Mouse (Mus musculus): ENCODE data around the gene Bmpr1a. TPM values are rescaled to one million over a fixed set of nuclear protein-coding genes. Genes with fewer than 3 reads are reported as not detected.

Gene Bmpr1a
- polyA plus RNA-seq, 1 experiment from 2014 or later: 4.0 TPM

- 30% methylated on average over 1 of the region's 1 CpGs for WGBS (ENCODE audit: insufficient replicate concordance)
- Histone ChIP-seq H3K36me3 (replicated peaks) (no peaks in the 10 kb centered on the region), H3K4me1 (replicated peaks) (0 out of 2 replicates have a peak, but pooled peaks cover 3% of the 10 kb centered on the region), H3K9ac (no peak overlapping the region), H3K27me3 (peaks cover 7% of the 10 kb centered on the region; the same call in 1 of the 2 replicates), H3K4me3 (replicated peaks) (no peak overlapping the region), H3K4me2 (no peak overlapping the region), H3K9me3 (replicated peaks) (no peaks in the 10 kb centered on the region), H3K27ac (replicated peaks) (no peak overlapping the region)
- no peak for ATAC-seq (ENCODE audit: insufficient read depth)
Measured at GRCm38 (mm10) chr14:34490965-34491364, 12.2 kb downstream of the Bmpr1a start.

GRCm38 (mm10) chr14:34489928-34490327 lies 13.2 kb downstream of the Bmpr1a start:
- H3K36me3 ChIP-seq (replicated peaks): no peaks in the 10 kb centered on the region
- no peaks in the 10 kb centered on the region for H3K9me3 ChIP-seq (replicated peaks)
- H3K27me3 ChIP-seq: peaks cover 4% of the 10 kb centered on the region; the same call in 1 of the 2 replicates
- H3K27ac ChIP-seq (replicated peaks): peak overlapping the region; percentile 59; the same call in 1 of the 2 replicates
- 0 out of 2 replicates have a peak, but pooled peaks have one; percentile 49 for ATAC-seq (ENCODE audit: insufficient read depth)
- no peak overlapping the region for H3K9ac ChIP-seq
- H3K4me1 ChIP-seq (replicated peaks): 0 out of 2 replicates have a peak, but pooled peaks cover 3% of the 10 kb centered on the region
- peak overlapping the region; percentile 35; the same call in 1 of the 2 replicates for H3K4me2 ChIP-seq
- WGBS (ENCODE audit: insufficient replicate concordance): 34% methylated on average over 2 of the region's 2 CpGs
- H3K4me3 ChIP-seq (replicated peaks): no peak overlapping the region

- no peak overlapping the region for H3K27ac ChIP-seq (replicated peaks)
- H3K36me3 ChIP-seq (replicated peaks): no peaks in the 10 kb centered on the region
- no peaks in the 10 kb centered on the region for H3K9me3 ChIP-seq (replicated peaks)
- H3K9ac ChIP-seq: no peak overlapping the region
- H3K27me3 ChIP-seq: peaks cover 4% of the 10 kb centered on the region; the same call in 1 of the 2 replicates
- no peak overlapping the region for H3K4me2 ChIP-seq
- 0 out of 2 replicates have a peak, but pooled peaks cover 3% of the 10 kb centered on the region for H3K4me1 ChIP-seq (replicated peaks)
- no peak overlapping the region for H3K4me3 ChIP-seq (replicated peaks)
- no peak for ATAC-seq (ENCODE audit: insufficient read depth)
- 54% methylated on average over 8 of the region's 8 CpGs for WGBS (ENCODE audit: insufficient replicate concordance)
Measured at GRCm38 (mm10) chr14:34486169-34486568, 17.0 kb downstream of the Bmpr1a start.

GRCm38 (mm10) chr14:34483469-34484341 lies 19.4 kb downstream of the Bmpr1a start:
- H3K4me1 ChIP-seq (replicated peaks): no peaks in the 10 kb centered on the region
- H3K27me3 ChIP-seq: peaks cover under 1% of the 10 kb centered on the region; the same call in 1 of the 2 replicates
- no peak overlapping the region for H3K4me2 ChIP-seq
- no peaks in the 10 kb centered on the region for H3K36me3 ChIP-seq (replicated peaks)
- no peak overlapping the region for H3K9ac ChIP-seq
- no peak for ATAC-seq (ENCODE audit: insufficient read depth)
- no peak overlapping the region for H3K4me3 ChIP-seq (replicated peaks)
- H3K9me3 ChIP-seq (replicated peaks): no peaks in the 10 kb centered on the region
- no peak overlapping the region for H3K27ac ChIP-seq (replicated peaks)
- WGBS (ENCODE audit: insufficient replicate concordance): 66% methylated on average over 6 of the region's 6 CpGs

GRCm38 (mm10) chr14:34471591-34471990 lies 31.6 kb downstream of the Bmpr1a start:
- Histone ChIP-seq H3K27me3 (no peaks in the 10 kb centered on the region), H3K4me3 (replicated peaks) (no peak overlapping the region), H3K36me3 (replicated peaks) (no peaks in the 10 kb centered on the region), H3K9ac (no peak overlapping the region), H3K27ac (replicated peaks) (no peak overlapping the region), H3K4me1 (replicated peaks) (0 out of 2 replicates have a peak, but pooled peaks cover 5% of the 10 kb centered on the region), H3K9me3 (replicated peaks) (no peaks in the 10 kb centered on the region), H3K4me2 (no peak overlapping the region)
- no peak for ATAC-seq (ENCODE audit: insufficient read depth)

GRCm38 (mm10) chr14:34466291-34466690 lies 36.9 kb downstream of the Bmpr1a start:
- Histone ChIP-seq H3K4me3 (replicated peaks) (no peak overlapping the region), H3K9me3 (replicated peaks) (no peaks in the 10 kb centered on the region), H3K36me3 (replicated peaks) (no peaks in the 10 kb centered on the region), H3K27ac (replicated peaks) (no peak overlapping the region), H3K4me1 (replicated peaks) (no peaks in the 10 kb centered on the region), H3K27me3 (no peaks in the 10 kb centered on the region), H3K4me2 (no peak overlapping the region), H3K9ac (no peak overlapping the region)
- WGBS (ENCODE audit: insufficient replicate concordance): 49% methylated on average over 3 of the region's 3 CpGs
- no peak for ATAC-seq (ENCODE audit: insufficient read depth)

- no peaks in the 10 kb centered on the region for H3K9me3 ChIP-seq (replicated peaks)
- WGBS (ENCODE audit: insufficient replicate concordance): 72% methylated on average over 2 of the region's 2 CpGs
- H3K9ac ChIP-seq: no peak overlapping the region
- H3K4me3 ChIP-seq (replicated peaks): no peak overlapping the region
- no peak overlapping the region for H3K27ac ChIP-seq (replicated peaks)
- no peaks in the 10 kb centered on the region for H3K27me3 ChIP-seq
- H3K36me3 ChIP-seq (replicated peaks): no peaks in the 10 kb centered on the region
- ATAC-seq (ENCODE audit: insufficient read depth): no peak
- H3K4me2 ChIP-seq: no peak overlapping the region
- no peaks in the 10 kb centered on the region for H3K4me1 ChIP-seq (replicated peaks)
Measured at GRCm38 (mm10) chr14:34459386-34459785, 43.8 kb downstream of the Bmpr1a start.

GRCm38 (mm10) chr14:34458880-34459279 lies 44.3 kb downstream of the Bmpr1a start:
- no peak for ATAC-seq (ENCODE audit: insufficient read depth)
- no peaks in the 10 kb centered on the region for H3K27me3 ChIP-seq
- H3K27ac ChIP-seq (replicated peaks): no peak overlapping the region
- H3K36me3 ChIP-seq (replicated peaks): no peaks in the 10 kb centered on the region
- 48% methylated on average over 1 of the region's 1 CpGs for WGBS (ENCODE audit: insufficient replicate concordance)
- H3K9ac ChIP-seq: no peak overlapping the region
- no peak overlapping the region for H3K4me3 ChIP-seq (replicated peaks)
- no peak overlapping the region for H3K4me2 ChIP-seq
- H3K9me3 ChIP-seq (replicated peaks): no peaks in the 10 kb centered on the region
- H3K4me1 ChIP-seq (replicated peaks): no peaks in the 10 kb centered on the region

GRCm38 (mm10) chr14:34454282-34454681 lies 48.9 kb downstream of the Bmpr1a start:
- H3K4me3 ChIP-seq (replicated peaks): no peak overlapping the region
- H3K4me2 ChIP-seq: no peak overlapping the region
- ATAC-seq (ENCODE audit: insufficient read depth): no peak
- H3K36me3 ChIP-seq (replicated peaks): no peaks in the 10 kb centered on the region
- H3K9ac ChIP-seq: no peak overlapping the region
- H3K27ac ChIP-seq (replicated peaks): no peak overlapping the region
- WGBS (ENCODE audit: insufficient replicate concordance): 56% methylated on average over 3 of the region's 3 CpGs
- H3K4me1 ChIP-seq (replicated peaks): no peaks in the 10 kb centered on the region
- no peaks in the 10 kb centered on the region for H3K27me3 ChIP-seq
- no peaks in the 10 kb centered on the region for H3K9me3 ChIP-seq (replicated peaks)

- Histone ChIP-seq H3K4me2 (no peak overlapping the region), H3K27me3 (no peaks in the 10 kb centered on the region), H3K27ac (replicated peaks) (no peak overlapping the region), H3K4me3 (replicated peaks) (no peak overlapping the region), H3K9me3 (replicated peaks) (no peaks in the 10 kb centered on the region), H3K4me1 (replicated peaks) (no peaks in the 10 kb centered on the region), H3K9ac (no peak overlapping the region), H3K36me3 (replicated peaks) (no peaks in the 10 kb centered on the region)
- no peak for ATAC-seq (ENCODE audit: insufficient read depth)
- 28% methylated on average over 6 of the region's 6 CpGs for WGBS (ENCODE audit: insufficient replicate concordance)
Measured at GRCm38 (mm10) chr14:34453648-34454047, 49.5 kb downstream of the Bmpr1a start.

- Histone ChIP-seq H3K4me3 (replicated peaks) (no peak overlapping the region), H3K9ac (no peak overlapping the region), H3K27me3 (no peaks in the 10 kb centered on the region), H3K4me2 (no peak overlapping the region), H3K36me3 (replicated peaks) (0 out of 2 replicates have a peak, but pooled peaks cover 4% of the 10 kb centered on the region), H3K9me3 (replicated peaks) (no peaks in the 10 kb centered on the region), H3K27ac (replicated peaks) (no peak overlapping the region), H3K4me1 (replicated peaks) (no peaks in the 10 kb centered on the region)
- ATAC-seq (ENCODE audit: insufficient read depth): no peak
Measured at GRCm38 (mm10) chr14:34451872-34452271, 51.3 kb downstream of the Bmpr1a start.

All from liver, embryonic 15.5 days (tissue).